Mouse (Mus musculus): ENCODE measurements around the gene Fcamr.

The Fcamr gene

DNA sequence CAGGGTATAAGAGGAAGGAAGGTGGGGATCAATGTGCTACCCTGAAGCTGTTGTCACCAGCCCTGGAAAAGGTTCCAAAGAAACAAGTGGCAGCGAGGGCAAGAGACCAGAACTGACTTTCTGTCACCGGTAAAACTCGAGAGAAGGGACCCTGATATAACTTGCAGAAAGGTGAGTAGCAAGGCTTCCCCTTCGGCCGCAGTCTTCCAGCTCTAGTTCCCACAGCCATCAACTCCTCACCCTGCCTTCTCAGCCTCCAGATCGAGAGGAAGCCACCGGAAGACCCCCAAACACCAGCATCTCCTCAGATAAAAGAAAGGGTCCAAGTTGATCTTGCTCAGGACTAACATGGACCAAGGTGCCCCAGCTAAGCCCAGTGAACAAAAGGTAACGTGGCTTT, at the start of gene Fcamr:
Gene Fcamr, plus strand, starts transcription at position 301 of the 400 bp plus-strand sequence.
- DNase-seq (ENCODE audit: low read depth): no peak

DNA sequence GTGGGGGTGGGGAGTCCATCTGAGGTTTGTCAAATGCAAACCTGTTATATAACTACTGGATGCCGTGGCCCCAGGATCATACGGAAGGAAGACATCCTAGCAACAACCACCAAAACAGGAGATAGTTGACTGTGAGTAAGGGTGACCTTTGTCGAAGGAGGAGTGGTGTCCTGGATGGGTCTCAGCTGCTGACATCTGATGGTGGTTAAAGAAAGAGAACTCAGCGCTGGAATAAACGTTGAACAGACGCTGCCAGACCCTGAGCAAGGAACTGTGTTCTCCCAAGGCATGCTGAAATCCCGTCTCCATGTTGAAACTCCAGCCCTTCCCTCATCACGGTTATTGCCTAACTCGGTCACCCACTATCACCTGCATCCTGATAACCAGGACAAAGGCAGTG, 41.0 kb upstream of the Fcamr start:
- DNase-seq (ENCODE audit: low read depth): no peak

DNA sequence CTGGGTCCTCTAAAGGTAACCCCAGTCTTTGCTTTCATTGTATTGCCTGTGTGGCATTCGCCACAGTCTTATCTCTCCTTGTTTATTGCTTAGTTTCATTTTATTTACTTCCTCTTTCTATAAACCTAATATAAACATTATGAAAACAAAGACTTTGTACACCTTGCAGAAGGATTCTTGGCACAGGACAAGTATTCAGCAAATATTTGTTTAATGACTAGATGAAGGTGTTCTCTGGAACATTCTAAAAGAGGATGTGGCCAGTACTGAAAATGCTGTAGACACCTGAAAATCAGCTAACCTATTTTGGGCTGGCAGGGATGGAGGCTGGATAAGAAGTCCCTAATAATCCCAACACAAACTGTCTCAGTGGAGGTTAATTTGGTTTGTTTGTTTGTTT, 39.1 kb upstream of the Fcamr start:
- DNase-seq (ENCODE audit: low read depth): no peak

DNA sequence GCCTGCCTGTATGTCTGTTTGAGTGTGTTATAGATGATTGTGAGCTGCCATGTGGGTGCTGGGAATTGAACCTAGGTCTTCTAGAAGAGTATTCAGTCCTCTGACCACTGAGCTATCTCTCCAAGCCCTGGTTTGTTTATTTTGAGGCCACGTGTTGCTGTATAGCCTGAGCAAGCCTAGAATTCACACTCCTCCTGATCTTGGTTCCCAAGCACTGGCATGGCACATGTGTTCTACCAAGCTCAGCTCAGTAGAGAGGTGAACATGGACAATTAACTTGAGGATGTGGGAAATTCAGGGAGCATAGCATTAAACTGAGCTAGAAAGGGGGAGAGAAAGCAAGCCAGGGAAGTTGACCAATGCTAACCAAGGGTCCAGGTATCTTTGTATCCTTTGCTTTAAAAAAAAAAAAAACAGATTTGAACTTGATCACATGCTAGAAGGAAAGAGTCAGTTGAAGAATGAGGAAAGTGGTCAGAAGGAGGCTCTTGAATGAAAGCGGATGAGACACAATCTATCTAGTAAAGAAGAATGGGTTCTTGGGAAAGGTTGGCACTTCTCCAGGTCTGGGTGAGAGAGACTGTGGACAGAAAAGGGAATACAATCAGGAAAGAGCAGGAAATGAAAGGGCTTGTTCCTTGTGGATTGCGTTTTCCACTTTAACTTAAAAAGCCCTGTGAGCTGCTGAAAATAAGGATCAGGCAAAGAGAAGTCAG, 38.5 kb upstream of the Fcamr start:
- DNase-seq (ENCODE audit: low read depth): no peak

DNA sequence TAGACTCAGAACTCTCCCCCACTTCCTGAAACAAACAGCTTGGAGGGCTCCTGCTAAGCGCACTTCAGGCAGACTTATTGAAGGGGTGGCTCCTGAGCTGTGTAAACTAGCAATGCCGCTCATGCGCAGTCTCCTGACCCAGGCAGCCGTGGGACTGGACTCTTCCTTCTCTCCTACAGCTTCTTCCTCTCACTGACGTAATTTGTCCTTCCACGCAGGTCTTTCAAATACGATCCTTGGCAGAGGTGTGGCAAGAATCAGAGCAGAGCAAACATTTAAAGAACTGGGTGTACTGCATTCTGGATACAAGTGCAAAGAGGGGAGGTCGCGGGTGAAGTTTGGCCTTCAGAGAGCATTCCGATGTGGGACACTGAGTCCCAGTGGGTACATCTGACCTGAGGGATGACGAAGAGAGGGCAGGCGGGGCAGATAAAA, 36.7 kb upstream of the Fcamr start:
- no peak for DNase-seq (ENCODE audit: low read depth)

DNA sequence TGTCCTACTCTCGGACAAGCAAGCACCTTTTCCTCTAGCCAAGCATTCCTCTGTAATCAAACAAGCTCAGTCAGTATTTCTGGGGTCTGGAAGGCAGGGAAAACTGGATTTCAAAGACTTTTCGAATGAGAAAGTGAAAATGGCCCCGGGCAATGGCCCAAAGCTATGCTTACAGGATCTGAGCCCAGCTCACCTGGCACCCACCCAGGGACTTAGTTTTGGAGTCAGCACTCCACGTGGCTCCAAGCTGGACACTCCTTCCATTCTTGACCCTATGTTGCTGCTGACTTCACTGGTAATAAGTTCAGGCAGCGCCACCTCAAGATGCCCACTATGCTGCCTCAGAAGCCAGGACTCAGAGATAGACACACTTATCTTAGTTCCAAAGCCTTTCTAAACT, 33.6 kb upstream of the Fcamr start:
- no peak for DNase-seq (ENCODE audit: low read depth)

DNA sequence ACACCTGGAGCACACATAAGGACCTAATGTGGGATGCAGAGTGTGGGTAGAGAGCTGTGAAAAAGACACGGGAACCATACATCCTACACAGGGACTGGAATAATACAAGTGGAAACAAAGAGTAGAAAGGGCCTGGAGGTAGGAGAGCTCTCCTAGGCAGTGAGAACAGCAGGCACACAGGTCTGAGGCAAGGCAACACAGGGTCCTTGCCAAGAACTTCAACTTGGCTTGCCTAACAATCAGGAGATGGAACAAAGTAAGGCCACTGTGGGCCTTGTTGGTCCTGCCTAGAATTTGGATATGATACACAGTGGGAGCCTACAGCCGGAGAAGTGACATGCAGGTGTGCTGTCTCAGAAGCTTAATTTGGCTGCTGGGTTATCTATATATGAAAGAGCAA, 30.8 kb upstream of the Fcamr start:
- no peak for DNase-seq (ENCODE audit: low read depth)

DNA sequence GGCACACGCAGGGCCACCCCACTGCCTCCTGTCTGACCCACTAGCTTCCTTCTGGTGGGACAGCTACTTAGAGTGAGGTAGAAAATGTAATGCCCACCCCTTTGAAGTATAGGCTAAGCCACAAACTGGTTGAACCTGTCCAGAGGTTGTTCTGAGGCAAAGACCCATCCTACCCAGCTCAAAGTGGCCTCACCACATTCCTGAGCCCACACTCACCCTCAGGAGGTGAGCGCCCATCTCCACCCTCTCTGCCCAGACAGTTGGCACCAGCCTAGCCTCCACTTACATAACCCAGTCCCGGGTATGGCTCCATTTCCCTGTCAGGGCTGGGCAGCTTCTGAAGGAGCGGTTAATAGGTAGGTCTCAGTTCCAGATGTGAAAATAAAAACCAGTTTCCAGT, 30.2 kb upstream of the Fcamr start:
- no peak for DNase-seq (ENCODE audit: low read depth)

DNA sequence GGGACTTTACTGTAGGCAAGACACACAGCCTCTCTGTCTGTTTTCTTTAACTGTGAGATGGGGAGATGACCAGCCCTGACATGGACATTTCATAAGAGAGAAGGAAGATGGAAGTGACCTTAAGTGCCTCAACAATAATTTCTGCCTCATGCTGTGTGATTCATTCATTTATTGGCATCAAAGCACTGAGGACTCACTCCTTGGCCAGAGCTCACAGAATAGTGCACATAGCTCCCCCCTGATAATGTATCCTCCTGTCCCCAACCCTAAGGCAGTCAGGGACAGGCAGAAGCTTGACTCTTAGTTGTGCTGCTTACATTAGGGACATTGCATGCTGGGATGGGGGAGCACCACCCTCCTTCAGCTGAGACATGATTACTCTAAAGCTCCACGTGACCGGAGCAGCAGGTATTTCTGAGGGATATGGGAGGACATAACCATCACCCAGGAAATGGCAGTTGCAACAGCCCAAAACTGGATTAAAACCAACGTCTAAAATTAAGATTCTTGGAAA, 29.7 kb upstream of the Fcamr start:
- no peak for DNase-seq (ENCODE audit: low read depth)

DNA sequence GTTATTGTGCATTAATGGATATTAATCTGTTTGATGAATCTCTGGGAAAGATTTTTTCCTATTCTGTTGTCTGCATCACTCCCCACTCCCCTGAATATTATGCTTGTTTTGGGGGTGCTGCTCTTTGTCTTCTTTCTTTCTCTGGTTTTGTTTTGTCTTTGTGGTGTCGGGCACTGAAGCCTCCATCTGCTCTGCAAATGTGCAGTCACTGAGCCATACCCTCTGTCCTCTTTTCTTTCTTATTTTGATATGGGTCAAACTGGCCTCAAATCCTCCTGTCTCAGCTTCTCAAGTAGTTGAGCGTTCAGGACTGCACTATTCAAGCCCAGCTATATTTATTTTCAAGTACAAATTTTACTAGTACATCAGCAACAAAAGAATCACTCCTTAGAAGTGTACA, 25.5 kb upstream of the Fcamr start:
- no peak for DNase-seq (ENCODE audit: low read depth)

DNA sequence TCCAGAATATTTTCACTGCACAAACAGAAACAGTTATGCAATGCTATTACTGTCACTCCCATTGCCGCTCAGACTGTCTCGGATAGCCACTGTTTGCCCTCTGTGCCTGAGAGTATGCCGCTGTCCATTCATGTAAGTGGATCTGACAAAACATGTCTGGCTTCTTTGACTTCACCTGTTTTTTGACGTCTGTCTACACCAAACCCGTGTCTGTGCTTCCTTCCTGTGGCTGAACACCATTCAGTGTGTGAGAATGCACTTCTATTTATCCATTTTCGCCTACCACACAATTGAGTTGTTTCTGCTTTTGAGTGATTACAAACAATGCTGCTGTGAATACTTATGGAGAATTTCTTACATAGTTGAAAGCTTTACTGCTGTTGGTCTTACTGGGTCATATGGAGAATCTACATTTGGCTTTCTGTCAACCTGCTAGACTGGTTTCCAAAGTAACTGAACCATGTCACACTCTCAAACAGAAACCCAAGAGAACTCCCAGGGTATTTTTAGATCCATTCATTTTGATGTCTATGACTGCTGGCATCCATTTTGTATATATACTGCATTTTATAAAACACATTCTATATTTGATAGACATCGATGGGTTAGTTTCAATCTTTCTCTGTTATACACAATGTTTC, 24.9 kb upstream of the Fcamr start:
- no peak for DNase-seq (ENCODE audit: low read depth)

DNA sequence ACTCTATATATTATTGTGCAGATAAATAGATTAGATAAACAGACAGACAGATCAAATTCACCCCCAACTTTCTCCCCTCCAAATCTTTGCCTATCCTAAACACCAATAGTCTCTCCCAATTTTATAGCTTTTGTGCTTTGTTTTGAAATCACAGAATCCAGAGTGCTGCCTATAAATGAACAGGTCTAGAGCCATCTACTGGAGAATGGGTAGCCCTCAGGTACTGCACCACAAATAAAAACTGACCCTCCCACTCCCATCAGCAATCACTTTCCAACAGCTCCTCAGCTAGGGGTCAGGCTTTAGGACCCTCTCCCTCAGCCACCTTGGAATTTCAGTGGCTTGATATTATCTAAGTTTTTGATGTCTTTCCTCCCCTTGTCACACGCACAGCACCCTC, 24.1 kb upstream of the Fcamr start:
- DNase-seq (ENCODE audit: low read depth): no peak

DNA sequence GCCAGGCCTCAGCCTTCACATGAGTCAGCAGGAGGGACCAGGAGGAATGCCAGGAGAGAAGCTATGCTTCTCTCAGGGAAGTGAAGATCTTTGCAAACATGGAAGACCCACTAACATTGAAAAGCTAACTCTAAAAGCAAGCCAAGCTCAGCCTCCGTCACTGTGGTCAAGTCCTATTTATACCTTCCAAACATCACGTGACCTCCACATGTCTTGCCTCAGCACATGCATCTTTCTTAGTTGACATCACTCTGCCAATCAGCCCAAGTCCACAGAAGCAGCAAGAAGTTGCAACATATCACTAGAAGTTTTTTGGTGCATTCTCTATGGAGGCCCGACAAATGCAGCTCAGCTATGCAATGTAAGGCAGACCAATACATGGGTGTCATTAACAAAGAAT, 20.8 kb upstream of the Fcamr start:
- no peak for DNase-seq (ENCODE audit: low read depth)

DNA sequence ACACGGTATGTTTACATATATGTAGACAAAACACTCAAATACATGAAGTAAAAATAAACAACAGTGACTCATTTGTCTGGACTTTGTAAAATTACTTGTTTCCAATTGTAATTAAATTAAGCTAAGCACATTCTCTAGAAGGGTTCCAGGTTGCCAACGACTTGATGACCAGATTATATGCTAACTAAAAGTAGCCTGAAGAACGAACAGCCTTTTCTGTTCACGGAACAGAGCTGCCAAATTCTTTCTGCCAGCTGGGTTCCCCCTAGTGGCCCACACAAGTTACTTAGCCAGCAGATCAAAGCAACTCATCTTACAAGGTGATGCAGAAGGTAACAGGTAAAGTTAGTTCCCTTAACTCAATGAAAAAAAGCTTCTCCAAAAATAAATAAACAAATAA, 16.6 kb upstream of the Fcamr start:
- peak; percentile 28 for DNase-seq (ENCODE audit: low read depth)

DNA sequence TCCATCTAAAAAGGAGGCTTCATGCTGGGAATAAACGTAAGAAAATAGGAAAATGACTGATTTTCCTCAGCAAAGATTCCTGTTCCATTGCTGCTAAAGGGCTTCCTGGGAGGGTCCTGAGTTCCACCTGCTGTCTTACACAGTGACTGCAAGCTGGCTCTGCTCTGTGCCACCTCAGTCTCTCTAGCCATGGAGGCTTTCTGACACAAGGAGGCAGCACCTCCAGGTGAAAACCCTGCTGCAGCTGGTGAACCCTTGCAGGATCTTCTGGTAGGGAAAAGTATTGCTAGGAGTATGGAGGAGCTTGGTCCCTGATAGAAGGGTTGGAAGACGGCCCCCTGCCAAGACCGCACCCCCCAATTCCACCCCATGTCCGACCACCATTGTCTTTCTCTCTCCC, 13.7 kb upstream of the Fcamr start:
- no peak for DNase-seq (ENCODE audit: low read depth)

DNA sequence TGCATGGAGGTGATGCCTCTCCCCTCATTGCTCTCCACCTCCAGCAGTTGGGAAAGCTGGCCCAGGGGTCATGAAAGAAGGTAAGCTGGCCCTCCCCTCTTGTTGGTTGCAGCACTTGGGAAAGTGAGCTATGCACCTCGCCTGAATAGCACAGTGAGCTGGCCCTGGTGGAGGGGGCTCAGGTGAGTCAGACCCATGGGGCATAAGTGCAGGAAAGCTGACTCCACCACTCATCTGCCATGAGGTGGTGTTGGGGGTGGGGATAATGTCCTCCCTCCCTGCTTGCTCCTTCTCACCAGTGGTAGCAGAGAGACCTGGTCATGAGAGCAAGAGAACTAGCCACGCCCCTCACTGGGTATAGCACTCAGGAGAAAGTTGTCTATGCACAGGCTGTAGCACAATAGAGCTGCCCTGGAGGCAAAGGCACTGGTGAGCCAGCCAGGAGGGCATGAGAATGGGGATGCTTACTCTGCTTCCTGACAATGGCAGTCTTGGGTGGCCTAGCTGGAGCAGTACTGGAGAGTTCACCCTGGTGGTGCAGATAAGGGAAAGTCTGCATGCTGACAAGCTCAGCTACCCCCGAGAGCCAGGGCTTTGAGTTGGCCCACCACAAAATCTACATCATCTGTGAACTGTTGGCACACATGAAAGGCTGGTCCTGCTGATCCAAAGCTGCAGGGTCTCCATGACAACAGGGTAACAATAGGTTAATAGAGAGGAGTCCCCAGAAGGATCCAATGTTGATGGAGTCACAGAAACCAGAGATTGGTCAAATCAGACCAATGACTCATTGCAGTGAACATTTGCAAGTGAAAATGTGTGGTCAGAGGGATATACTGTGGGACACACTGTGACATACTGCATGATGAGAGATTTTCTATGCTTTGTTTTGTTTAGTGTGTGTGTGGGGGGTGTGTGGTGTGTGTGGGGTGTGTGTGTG, 10.9 kb upstream of the Fcamr start:
- no peak for DNase-seq (ENCODE audit: low read depth)

DNA sequence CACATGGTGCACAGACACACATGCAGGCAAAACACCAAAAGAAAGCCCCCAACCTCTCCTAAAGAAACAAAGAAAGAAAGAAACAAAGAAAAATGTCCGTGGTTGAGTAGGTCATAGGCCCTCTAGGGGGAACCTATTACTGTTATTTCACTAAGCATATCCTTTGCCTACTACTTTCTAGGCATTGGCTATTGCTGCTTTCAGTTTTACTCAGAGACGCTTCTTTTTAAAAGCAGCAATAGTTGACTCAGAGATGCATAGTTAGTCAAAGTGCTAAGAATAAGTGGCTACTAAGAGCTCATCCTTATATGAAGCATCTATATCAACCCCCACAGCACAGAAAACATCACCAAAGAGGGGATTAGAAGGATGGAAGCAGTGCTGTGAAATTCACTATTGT, 5.4 kb upstream of the Fcamr start:
- DNase-seq (ENCODE audit: low read depth): no peak

DNA sequence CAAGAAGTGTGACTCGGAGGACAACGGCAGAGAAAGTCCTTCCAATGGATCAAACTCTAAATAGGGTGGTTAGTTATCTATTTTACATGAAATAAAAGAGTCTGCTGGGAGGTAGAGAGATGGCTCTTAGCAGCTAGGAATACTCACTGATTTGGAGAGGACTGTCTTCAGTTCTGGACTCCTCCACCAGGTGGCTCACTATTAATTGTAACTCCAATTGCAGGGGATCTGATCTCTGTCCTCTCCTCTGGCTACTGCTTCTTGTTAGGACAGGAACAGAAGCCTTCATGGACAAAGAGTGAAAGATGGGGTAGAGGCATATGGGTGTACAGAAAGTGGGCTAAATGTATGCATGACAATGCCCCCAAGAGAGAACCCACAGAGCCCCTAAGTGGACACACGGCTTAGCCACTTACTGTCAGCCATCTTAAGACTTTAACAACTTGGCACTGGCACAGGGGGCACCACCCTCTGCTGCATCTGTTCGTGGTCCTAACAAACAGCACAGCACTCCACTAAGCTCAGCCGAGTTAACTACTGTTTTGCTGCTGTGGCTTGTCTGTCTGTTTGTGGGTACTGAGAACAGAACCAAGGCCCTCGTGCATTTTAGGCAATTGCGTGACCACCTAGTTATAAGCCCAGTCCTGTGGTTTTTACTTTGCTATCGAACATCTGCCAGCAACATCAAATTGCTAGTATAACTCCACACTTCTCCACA, 3.6 kb upstream of the Fcamr start:
- peak; percentile 20 for DNase-seq (ENCODE audit: low read depth)

DNA sequence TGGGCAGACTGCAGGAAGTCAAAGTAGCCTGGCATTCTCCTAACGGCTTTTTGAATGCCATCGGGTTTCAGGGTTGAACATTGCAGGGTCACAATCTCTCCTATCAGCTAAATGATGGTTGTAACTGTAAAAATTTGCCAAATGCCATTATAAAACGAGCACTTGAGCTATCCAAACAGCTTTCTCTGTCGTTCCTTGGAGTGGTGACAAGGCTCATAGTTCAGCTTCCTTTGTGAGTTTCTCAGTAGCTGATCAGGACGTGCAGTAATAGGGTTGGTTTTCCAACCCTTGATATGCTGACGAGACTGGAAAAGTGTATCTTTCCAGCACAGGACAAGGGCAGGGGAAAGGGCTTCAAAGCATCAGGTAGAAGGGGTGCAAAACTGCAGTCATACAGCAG, 2.7 kb upstream of the Fcamr start:
- DNase-seq (ENCODE audit: low read depth): no peak

DNA sequence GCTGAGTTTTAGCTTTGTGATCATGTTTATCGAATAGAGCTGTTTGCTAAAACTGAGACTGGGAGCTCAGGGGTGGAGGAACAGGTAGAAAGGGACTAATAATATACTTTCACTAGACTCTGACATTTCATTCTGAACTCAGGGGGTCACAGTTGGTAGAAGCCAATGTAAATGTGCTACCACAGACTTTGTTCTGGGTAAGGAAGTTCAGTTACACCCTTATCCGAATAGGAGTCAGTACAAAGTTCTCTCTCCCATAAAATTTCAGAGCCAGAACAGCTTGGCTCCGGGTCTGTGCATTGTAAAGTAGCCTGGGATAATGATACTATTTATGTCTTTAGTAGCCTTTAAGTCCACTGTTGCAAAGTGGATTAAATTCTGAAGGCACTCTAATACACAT, 2.2 kb upstream of the Fcamr start:
- no peak for DNase-seq (ENCODE audit: low read depth)

DNA sequence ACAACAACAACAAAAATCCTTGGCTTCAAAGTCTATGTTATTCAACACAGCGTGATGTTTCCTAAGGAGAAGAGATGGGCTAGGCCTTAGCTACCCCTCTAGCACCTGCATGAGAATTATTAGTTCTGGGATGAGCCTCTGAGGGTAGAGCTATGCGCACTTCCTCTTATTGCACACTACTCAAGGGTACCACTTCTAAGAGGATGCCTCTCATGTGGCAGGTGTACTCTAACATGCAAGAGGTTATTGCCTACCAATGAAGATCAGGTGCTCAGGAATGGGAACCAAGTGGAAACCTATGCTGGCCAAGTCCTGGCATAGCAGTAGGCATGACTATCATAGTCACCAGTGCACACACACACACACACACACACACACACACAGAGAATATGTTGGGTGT, 1.3 kb upstream of the Fcamr start:
- DNase-seq (ENCODE audit: low read depth): no peak

DNA sequence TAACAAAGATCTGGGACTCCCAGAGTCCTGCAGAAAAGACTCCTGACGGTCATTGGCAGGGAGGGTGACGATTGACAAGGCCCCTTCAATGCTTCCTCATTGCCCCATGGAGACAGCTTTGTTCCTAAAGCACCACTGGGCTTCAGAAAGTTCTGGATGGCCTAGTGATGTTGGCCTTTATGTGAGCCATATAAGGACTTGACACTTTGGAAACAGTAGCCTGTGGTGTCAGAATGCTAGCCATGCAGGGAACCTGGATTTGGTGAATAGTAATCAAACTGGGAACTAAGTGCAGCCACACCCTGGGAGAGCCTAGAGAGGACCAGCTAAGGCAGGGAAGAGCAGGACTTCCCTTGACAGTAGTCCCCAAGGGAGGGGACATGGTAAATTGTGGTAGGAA, 809 bp downstream of the Fcamr start:
- no peak for DNase-seq (ENCODE audit: low read depth)
